Mouse (Mus musculus) left cerebral cortex, postnatal 10 days (tissue): ENCODE measurements around the gene Plcb4. TPM values are rescaled to one million over a fixed set of nuclear protein-coding genes. Genes with fewer than 3 reads are reported as not detected.
"Not testable (repeated sequence)": the region's sequence is repeated elsewhere in the genome, so short reads cannot be mapped to it uniquely, and the experiment has no call there.

Experiments used
- DNase-seq, 2 experiments: peaks; one replicate each; pipeline ENCODE4 v3.0.0; 2021 to 2022; ENCODE audit warnings: low spot score in 2 of 2, mixed read lengths in 1 of 2; ENCODE audit errors: extremely low spot score in 1 of 2
- intact Hi-C: fragments of 180-260 bp; cut with DNase I; formaldehyde crosslinking; loops from one replicate; pipeline ENCODE4 v1.15.1; 2025
- total RNA-seq, 2 experiments: library from RNA; stranded (reverse); gene quantifications; 2 replicates each; pipeline ENCODE4 v1.2.3; 2021

Plcb4 gene
- total RNA-seq, 2 experiments from 2014 or later = 44.2 to 47.5 TPM

GRCm38 (mm10) chr2:135947839-135948238 is 289.0 kb downstream of the Plcb4 start:
- no peak for DNase-seq
- intact Hi-C loops = no loop called here

GRCm38 (mm10) chr2:135954760-135955548 is 296.1 kb downstream of the Plcb4 start:
- DNase-seq = no peak
- intact Hi-C loops = loop anchor here (10.0 kb wide), 1 partner anchor 520 kb away; no protein-coding TSS in a partner anchor

- intact Hi-C loops = loop anchor here (2.0 to 10.0 kb wide), 2 partner anchors 521 to 593 kb away; no protein-coding TSS in a partner anchor
Observed at GRCm38 (mm10) chr2:135955796-135956195, 297.0 kb downstream of the Plcb4 start.

GRCm38 (mm10) chr2:135957689-135958088 is 298.9 kb downstream of the Plcb4 start:
- intact Hi-C loops = loop anchor here (2.0 to 10.0 kb wide), 2 partner anchors 523 to 595 kb away; no protein-coding TSS in a partner anchor
- DNase-seq = peak in 1 of 2 experiments; percentile 54

More at GRCm38 (mm10) chr2:135955796-135956195, 297.0 kb downstream of the Plcb4 start:
- DNase-seq = no peak

GRCm38 (mm10) chr2:135958453-135958852 is 299.6 kb downstream of the Plcb4 start:
- intact Hi-C loops = loop anchor here (10.0 kb wide), 1 partner anchor 524 kb away; no protein-coding TSS in a partner anchor
- DNase-seq = no peak

- DNase-seq = no peak
- intact Hi-C loops = loop anchor here (10.0 kb wide), 1 partner anchor 482 kb away; no protein-coding TSS in a partner anchor
Observed at GRCm38 (mm10) chr2:135963089-135963488, 304.3 kb downstream of the Plcb4 start.

- peak; percentile 50 to 52 for DNase-seq
Observed at GRCm38 (mm10) chr2:135966871-135967557, 308.2 kb downstream of the Plcb4 start.

GRCm38 (mm10) chr2:135968159-135968558 is 309.3 kb downstream of the Plcb4 start:
- intact Hi-C loops = loop anchor here (2.0 to 10.0 kb wide), 2 partner anchors 173 to 477 kb away; no protein-coding TSS in a partner anchor
- DNase-seq = no peak

More at GRCm38 (mm10) chr2:135966871-135967557, 308.2 kb downstream of the Plcb4 start:
- intact Hi-C loops = loop anchor here (10.0 kb wide), 1 partner anchor 478 kb away; no protein-coding TSS in a partner anchor

- intact Hi-C loops = loop anchor here (10.0 kb wide), 1 partner anchor 144 kb away; no protein-coding TSS in a partner anchor
- DNase-seq = no peak
Observed at GRCm38 (mm10) chr2:135970902-135971301, 312.1 kb downstream of the Plcb4 start.

- intact Hi-C loops = loop anchor here (10.0 kb wide), 1 partner anchor 139 kb away; no protein-coding TSS in a partner anchor
- no peak for DNase-seq
Observed at GRCm38 (mm10) chr2:135975978-135976377, 317.2 kb downstream of the Plcb4 start.

- DNase-seq = no peak
- intact Hi-C loops = loop anchor here (10.0 kb wide), 1 partner anchor 136 kb away; no protein-coding TSS in a partner anchor
Observed at GRCm38 (mm10) chr2:135978790-135979189, 320.0 kb downstream of the Plcb4 start.

- no peak for DNase-seq
- intact Hi-C loops = no loop called here
Observed at GRCm38 (mm10) chr2:135980428-135980827, 321.6 kb downstream of the Plcb4 start.

- intact Hi-C loops = no loop called here
- no peak for DNase-seq
Observed at GRCm38 (mm10) chr2:135983972-135984371, 325.2 kb downstream of the Plcb4 start.

GRCm38 (mm10) chr2:135985536-135986265 is 326.9 kb downstream of the Plcb4 start:
- intact Hi-C loops = no loop called here

GRCm38 (mm10) chr2:135988475-135988874 is 329.7 kb downstream of the Plcb4 start:
- intact Hi-C loops, DNase-seq: not testable (repeated sequence)

More at GRCm38 (mm10) chr2:135985536-135986265, 326.9 kb downstream of the Plcb4 start:
- no peak for DNase-seq

- intact Hi-C loops, DNase-seq: not testable (repeated sequence)
Observed at GRCm38 (mm10) chr2:135990686-135991085, 331.9 kb downstream of the Plcb4 start.

- no peak for DNase-seq
- intact Hi-C loops = no loop called here
Observed at GRCm38 (mm10) chr2:135993314-135993713, 334.5 kb downstream of the Plcb4 start.

- no peak for DNase-seq
- intact Hi-C loops = no loop called here
Observed at GRCm38 (mm10) chr2:135995196-135995595, 336.4 kb downstream of the Plcb4 start.
